Mouse (Mus musculus) embryonic facial prominence, embryonic 12.5 days (tissue): ENCODE measurements around the gene Amdhd2. TPM values are rescaled to one million over a fixed set of nuclear protein-coding genes. Genes with fewer than 3 reads are reported as not detected.
"Not testable (repeated sequence)": the region's sequence is repeated elsewhere in the genome, so short reads cannot be mapped to it uniquely, and the experiment has no call there.

Source experiments
- ATAC-seq: fragments of 200-750 bp; cut with Nextera tagmentation; 2 replicates; pipeline ENCODE4 v1.8.0; 2017; ENCODE audit not compliant: insufficient number of reproducible peaks, insufficient read depth, low FRiP score, low TSS enrichment
- H3K27ac ChIP-seq: fragments of 300-500 bp; sonication (generic); 2 replicates; pipeline ENCODE4 v1.5.1; 2016; ENCODE audit warnings: mild to moderate bottlenecking
- H3K27me3 ChIP-seq: fragments of 300-500 bp; sonication (generic); 2 replicates; pipeline ENCODE4 v1.6.1; 2016; ENCODE audit warnings: mild to moderate bottlenecking, moderate library complexity
- H3K36me3 ChIP-seq: fragments of 300-500 bp; sonication (generic); 2 replicates; pipeline ENCODE4 v1.6.1; 2016; ENCODE audit warnings: mild to moderate bottlenecking
- H3K4me1 ChIP-seq: fragments of 300-500 bp; sonication (generic); 2 replicates; pipeline ENCODE4 v1.6.1; 2016
- H3K4me2 ChIP-seq: fragments of 300-500 bp; sonication (generic); replicated peaks from 2 replicates; pipeline ENCODE4 v1.6.1; 2016; ENCODE audit warnings: mild to moderate bottlenecking, moderate library complexity
- H3K4me3 ChIP-seq: fragments of 300-500 bp; sonication (generic); 2 replicates; pipeline ENCODE4 v1.5.1; 2016; ENCODE audit warnings: mild to moderate bottlenecking
- H3K9ac ChIP-seq: fragments of 300-500 bp; sonication (generic); 2 replicates; pipeline ENCODE4 v1.6.1; 2016; ENCODE audit warnings: mild to moderate bottlenecking, moderate library complexity
- H3K9me3 ChIP-seq: fragments of 300-500 bp; sonication (generic); 2 replicates; pipeline ENCODE4 v1.6.1; 2016; ENCODE audit warnings: mild to moderate bottlenecking, moderate library complexity
- WGBS: fragments of 180-500 bp; shearing (Covaris S2); methylation state at CpG from one replicate; pipeline ENCODE4 v1.1.7; 2016; 5-methylcytosine and 5-hydroxymethylcytosine counted together
- polyA plus RNA-seq: library from polyadenylated mRNA; unstranded; fragments of >200 nt; fragmentation: Nextera tagmentation; extraction: Ambion mirVana; gene quantifications from 2 replicates; pipeline ENCODE4 v1.2.1, GENCODE M21; 2016

Gene Amdhd2
- polyA plus RNA-seq, 1 experiment from 2014 or later, result 40.9 TPM

DNA sequence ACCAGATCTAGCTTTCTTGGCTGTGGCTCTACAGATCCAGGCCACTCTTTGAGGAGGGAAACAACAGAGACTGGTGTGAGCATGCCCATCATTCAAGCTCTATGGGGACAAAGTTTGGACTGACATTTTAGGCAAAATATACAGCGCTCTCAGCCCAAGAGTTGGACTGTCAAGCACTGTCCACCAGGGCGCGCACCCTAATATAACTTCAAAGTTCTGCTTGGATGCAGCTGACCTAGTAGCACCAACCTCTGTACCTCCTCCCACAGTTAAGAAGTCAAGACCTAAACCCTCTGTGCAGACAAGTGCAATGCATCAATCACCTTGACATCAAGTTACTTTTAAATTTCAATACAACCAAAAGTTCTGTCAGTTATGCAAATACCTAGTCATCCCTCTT, 32.0 kb downstream of the Amdhd2 start:
- WGBS, result 85% methylated on average over 3 of the region's 3 CpGs
- H3K4me3 ChIP-seq, result no peak overlapping the region

DNA sequence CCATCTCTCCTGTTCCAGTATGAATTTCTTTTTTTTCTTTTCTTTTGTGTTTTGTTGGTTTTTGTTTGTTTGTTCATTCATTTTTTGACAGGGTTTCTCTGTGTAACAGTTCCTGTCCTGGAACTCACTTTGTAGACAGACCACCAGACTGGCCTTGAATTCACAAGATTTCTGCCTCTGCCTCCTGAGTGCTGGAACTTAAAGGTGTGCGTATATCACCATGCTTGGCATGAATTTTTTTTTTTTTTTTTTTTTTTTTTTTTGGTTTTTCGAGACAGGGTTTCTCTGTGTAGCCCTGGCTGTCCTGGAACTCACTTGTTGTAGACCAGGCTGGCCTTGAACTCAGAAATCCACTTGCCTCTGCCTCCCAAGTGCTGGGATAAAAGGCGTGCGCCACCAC, 34.3 kb downstream of the Amdhd2 start:
- H3K9me3 ChIP-seq, H3K27me3 ChIP-seq, H3K4me3 ChIP-seq, ATAC-seq, H3K4me2 ChIP-seq, H3K9ac ChIP-seq, H3K4me1 ChIP-seq, H3K27ac ChIP-seq, H3K36me3 ChIP-seq: not testable (repeated sequence)
- whole genome bisulfite sequencing, result 93% methylated on average over 4 of the region's 4 CpGs

More for the DNA sequence above, 32.0 kb downstream of the Amdhd2 start:
- Histone ChIP-seq H3K9ac (no peak overlapping the region), H3K27ac (no peak overlapping the region), H3K27me3 (no peaks in the 10 kb centered on the region), H3K9me3 (no peaks in the 10 kb centered on the region), H3K4me1 (no peaks in the 10 kb centered on the region), H3K4me2 (no peak overlapping the region), H3K36me3 (no peaks in the 10 kb centered on the region)
- ATAC-seq, result no peak

DNA sequence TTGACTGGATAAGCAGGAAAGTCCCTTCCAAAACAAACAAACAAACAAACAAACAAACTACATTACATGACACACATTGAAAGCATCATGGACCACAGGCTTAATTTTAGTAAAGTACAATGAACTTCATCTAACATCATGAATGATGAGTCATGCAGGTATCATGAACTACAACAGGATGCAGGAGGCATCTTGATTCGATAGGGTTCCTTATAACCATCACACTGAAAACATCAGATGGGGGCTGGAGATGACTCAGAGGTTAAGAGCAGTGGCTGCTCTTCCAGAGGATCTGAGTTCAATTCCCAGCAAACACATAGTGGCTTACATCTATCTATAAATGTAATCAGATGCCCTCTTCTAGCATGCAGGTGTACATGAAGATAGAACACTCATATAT, 36.0 kb downstream of the Amdhd2 start:
- Histone ChIP-seq H3K4me2 (no peak overlapping the region), H3K4me3 (no peak overlapping the region), H3K27me3 (no peaks in the 10 kb centered on the region), H3K36me3 (no peaks in the 10 kb centered on the region), H3K9ac (no peak overlapping the region), H3K9me3 (no peaks in the 10 kb centered on the region), H3K4me1 (no peaks in the 10 kb centered on the region), H3K27ac (no peak overlapping the region)
- ATAC-seq, result no peak
- WGBS, result 88% methylated on average over 1 of the region's 1 CpGs

DNA sequence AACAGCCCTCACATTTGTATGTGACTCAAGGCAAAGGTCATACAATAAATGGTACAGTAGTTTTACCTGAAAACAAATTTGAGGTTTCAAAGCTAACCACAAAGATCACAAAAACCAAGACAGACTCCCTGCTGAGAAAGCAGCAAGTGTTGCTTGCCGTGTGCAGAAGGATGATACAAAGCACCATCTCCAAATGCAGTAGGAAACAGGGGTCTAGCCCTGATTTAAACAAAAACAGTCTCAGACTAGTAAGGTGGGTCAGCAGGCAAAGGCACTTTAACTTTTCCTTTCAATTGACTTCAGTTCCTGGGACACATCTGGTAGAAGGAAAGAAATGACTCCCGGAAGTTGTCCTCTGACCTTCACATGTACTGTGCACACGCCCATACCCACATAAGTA, 36.8 kb downstream of the Amdhd2 start:
- H3K9ac ChIP-seq, result no peak overlapping the region
- H3K4me3 ChIP-seq, result no peak overlapping the region
- H3K36me3 ChIP-seq, result no peaks in the 10 kb centered on the region
- WGBS, result 54% methylated on average over 3 of the region's 3 CpGs
- H3K27ac ChIP-seq, result no peak overlapping the region
- no peak for ATAC-seq
- H3K4me2 ChIP-seq, result no peak overlapping the region
- no peaks in the 10 kb centered on the region for H3K9me3 ChIP-seq
- no peaks in the 10 kb centered on the region for H3K4me1 ChIP-seq
- H3K27me3 ChIP-seq, result no peaks in the 10 kb centered on the region

DNA sequence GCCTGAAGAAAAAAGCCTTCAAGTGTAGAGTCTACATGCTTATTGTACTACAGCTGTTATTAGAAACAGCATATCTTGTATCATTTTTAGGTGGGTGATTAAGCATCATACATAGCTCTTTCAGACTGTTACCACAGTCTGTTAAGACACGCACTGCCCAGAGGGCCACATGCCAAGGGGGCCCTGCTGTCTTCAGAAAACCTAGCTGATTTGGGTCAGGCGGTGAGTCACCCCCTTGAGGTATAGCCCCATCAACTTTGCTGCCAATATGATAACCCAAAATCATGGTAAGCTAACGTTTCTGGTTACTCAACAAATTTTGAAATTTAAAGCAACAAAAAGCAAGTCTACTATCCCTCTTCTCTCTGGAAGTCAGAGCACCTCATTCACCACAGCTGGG, 44.1 kb downstream of the Amdhd2 start:
- Histone ChIP-seq H3K4me1 (no peaks in the 10 kb centered on the region), H3K9ac (no peak overlapping the region), H3K4me3 (no peak overlapping the region), H3K9me3 (no peaks in the 10 kb centered on the region), H3K27ac (no peak overlapping the region), H3K4me2 (no peak overlapping the region), H3K36me3 (no peaks in the 10 kb centered on the region), H3K27me3 (no peaks in the 10 kb centered on the region)
- no peak for ATAC-seq
- WGBS, result 85% methylated on average over 3 of the region's 3 CpGs

DNA sequence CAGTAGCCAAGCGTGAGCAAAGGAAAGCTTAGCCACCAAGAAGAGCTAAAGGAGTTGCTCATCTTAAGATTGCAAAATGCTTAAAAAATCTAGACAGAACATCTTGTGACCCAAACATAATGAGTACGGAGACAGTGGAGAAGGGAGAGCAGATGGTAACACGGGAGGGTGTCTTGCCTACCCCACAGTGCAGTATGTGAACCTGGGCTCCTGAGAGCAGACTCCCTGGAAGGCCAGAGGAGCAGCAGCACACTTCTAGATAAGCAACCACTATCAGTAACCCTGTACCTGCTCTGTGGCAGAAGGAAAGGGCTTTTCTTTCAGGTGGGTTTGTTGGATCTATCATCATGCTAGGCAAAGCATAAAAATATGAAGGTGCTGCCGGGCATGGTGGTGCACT, 50.5 kb downstream of the Amdhd2 start:
- peaks cover 12% of the 10 kb centered on the region for H3K36me3 ChIP-seq
- H3K4me3 ChIP-seq, result no peak overlapping the region
- no peak overlapping the region for H3K4me2 ChIP-seq
- no peaks in the 10 kb centered on the region for H3K27me3 ChIP-seq
- no peak overlapping the region for H3K9ac ChIP-seq
- no peak overlapping the region for H3K27ac ChIP-seq
- WGBS, result 92% methylated on average over 4 of the region's 4 CpGs
- no peaks in the 10 kb centered on the region for H3K9me3 ChIP-seq
- ATAC-seq, result no peak
- H3K4me1 ChIP-seq, result no peaks in the 10 kb centered on the region

DNA sequence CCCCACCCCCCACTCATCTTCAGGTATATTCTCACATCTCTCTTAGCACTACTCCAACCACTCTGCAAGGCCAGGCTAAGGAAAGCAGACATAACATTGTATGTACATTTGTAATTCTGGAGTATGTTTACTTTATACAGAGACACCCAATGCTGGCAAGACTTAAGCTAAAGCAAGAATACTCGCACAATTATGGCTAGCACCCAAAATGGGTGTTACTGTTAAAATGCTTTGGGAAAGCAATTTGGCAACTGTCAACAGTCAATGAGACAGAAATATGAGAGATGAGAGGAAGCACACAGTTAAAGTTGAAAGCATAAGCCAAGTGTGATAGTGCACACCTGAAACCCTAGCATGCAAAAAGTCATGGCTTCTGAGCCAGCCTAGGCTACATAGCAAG, 52.3 kb downstream of the Amdhd2 start:
- no peak overlapping the region for H3K4me3 ChIP-seq
- H3K27me3 ChIP-seq, result no peaks in the 10 kb centered on the region
- H3K4me1 ChIP-seq, result no peaks in the 10 kb centered on the region
- no peak overlapping the region for H3K27ac ChIP-seq
- H3K9ac ChIP-seq, result no peak overlapping the region
- peaks cover 14% of the 10 kb centered on the region for H3K36me3 ChIP-seq
- ATAC-seq, result no peak
- H3K9me3 ChIP-seq, result no peaks in the 10 kb centered on the region
- no peak overlapping the region for H3K4me2 ChIP-seq
- WGBS, result 88% methylated on average over 1 of the region's 1 CpGs

DNA sequence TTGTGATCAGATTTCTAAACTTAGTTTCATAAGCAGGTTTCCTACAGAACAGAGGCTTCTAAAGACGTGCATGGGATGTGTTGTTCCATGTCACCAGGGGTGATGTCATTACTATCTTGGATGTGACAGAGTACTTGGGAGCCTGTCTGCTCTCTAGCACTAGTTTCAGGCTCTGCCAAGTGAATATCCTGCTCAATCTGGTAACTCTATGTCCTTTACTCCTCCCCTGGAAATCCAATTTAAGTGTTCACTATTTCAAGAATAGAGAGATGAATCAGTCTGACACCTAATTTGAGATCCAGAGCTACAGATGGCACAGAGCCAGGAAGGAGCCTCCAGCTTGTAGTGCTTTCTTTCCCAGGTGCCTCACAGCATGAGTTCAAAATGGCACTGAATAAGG, 54.7 kb downstream of the Amdhd2 start:
- Histone ChIP-seq H3K4me3 (no peak overlapping the region), H3K4me1 (no peaks in the 10 kb centered on the region), H3K36me3 (peaks cover 30% of the 10 kb centered on the region), H3K27ac (no peak overlapping the region), H3K9me3 (no peaks in the 10 kb centered on the region), H3K9ac (no peak overlapping the region), H3K27me3 (no peaks in the 10 kb centered on the region), H3K4me2 (no peak overlapping the region)
- ATAC-seq, result no peak
- WGBS, result 68% methylated on average over 1 of the region's 1 CpGs

Other genes starting within 250 kb of the Amdhd2 start
- gene Dcpp3, start 246.3 kb downstream of the Amdhd2 start, polyA plus RNA-seq, result not detected in 2 replicates
- gene Sbp, start 222.1 kb downstream of the Amdhd2 start, polyA plus RNA-seq, result not detected in 2 replicates
- gene Sbpl, start 208.5 kb downstream of the Amdhd2 start, polyA plus RNA-seq, result not detected in 2 replicates
- not detected in 2 replicates for gene Prss30, start 183.2 kb downstream of the Amdhd2 start, polyA plus RNA-seq
- gene Prss22, start 165.7 kb downstream of the Amdhd2 start, polyA plus RNA-seq, result 1.2 and 1.7 TPM in 2 replicates
- gene Prss27, start 125.6 kb downstream of the Amdhd2 start, polyA plus RNA-seq, result 0.22 and 0.24 TPM in 2 replicates
- gene Kctd5, start 90.3 kb downstream of the Amdhd2 start, polyA plus RNA-seq, result 88.1 and 92.0 TPM in 2 replicates
- gene Pdpk1, start 12.8 kb downstream of the Amdhd2 start, polyA plus RNA-seq, result 37.6 and 38.6 TPM in 2 replicates
- gene Atp6v0c, start 5.9 kb upstream of the Amdhd2 start, polyA plus RNA-seq, result 445 and 455 TPM in 2 replicates
- gene Tbc1d24, start 41.8 kb upstream of the Amdhd2 start, polyA plus RNA-seq, result 8.7 and 8.9 TPM in 2 replicates
- 20.2 and 20.3 TPM in 2 replicates for gene Ntn3, start 45.8 kb upstream of the Amdhd2 start, polyA plus RNA-seq
- 16.2 and 16.5 TPM in 2 replicates for gene Tedc2, start 57.1 kb upstream of the Amdhd2 start, polyA plus RNA-seq
- 78.2 and 85.3 TPM in 2 replicates for gene Ccnf, start 87.7 kb upstream of the Amdhd2 start, polyA plus RNA-seq
- 0.23 TPM in 1 of 2 replicates, not detected in the other for gene Abca17, start 187.3 kb upstream of the Amdhd2 start, polyA plus RNA-seq
- 7.8 and 9.6 TPM in 2 replicates for gene Abca3, start 188.2 kb upstream of the Amdhd2 start, polyA plus RNA-seq